Mouse (Mus musculus) midbrain, embryonic 13.5 days (tissue): ENCODE data around the gene Cfap97d2. TPM values are rescaled to one million over a fixed set of nuclear protein-coding genes. Genes with fewer than 3 reads are reported as not detected.
A peak's percentile ranks its signal among the peaks of the same experiment; 100 is the strongest.

Source experiments
- ATAC-seq: fragments of 200-750 bp; cut with Nextera tagmentation; 2 replicates; pipeline ENCODE4 v1.8.0; 2017; ENCODE audit warnings: mild to moderate bottlenecking, moderate TSS enrichment, moderate library complexity
- H3K27ac ChIP-seq: fragments of 300-500 bp; sonication (generic); 2 replicates; pipeline ENCODE4 v1.5.1; 2015; ENCODE audit warnings: inconsistent platforms, mild to moderate bottlenecking, moderate library complexity
- H3K27me3 ChIP-seq: fragments of 300-500 bp; sonication (generic); 2 replicates; pipeline ENCODE4 v1.6.1; 2015; ENCODE audit warnings: mild to moderate bottlenecking, inconsistent platforms
- H3K36me3 ChIP-seq: fragments of 300-500 bp; sonication (generic); 2 replicates; pipeline ENCODE4 v1.6.1; 2015; ENCODE audit warnings: mild to moderate bottlenecking, inconsistent platforms
- H3K4me1 ChIP-seq: fragments of 300-500 bp; sonication (generic); replicated peaks from 2 replicates; pipeline ENCODE4 v1.6.1; 2015; ENCODE audit warnings: inconsistent platforms
- H3K4me2 ChIP-seq: fragments of 300-500 bp; sonication (generic); replicated peaks from 2 replicates; pipeline ENCODE4 v1.6.1; 2015; ENCODE audit warnings: moderate library complexity, mild to moderate bottlenecking, inconsistent platforms
- H3K4me3 ChIP-seq: fragments of 300-500 bp; sonication (generic); replicated peaks from 2 replicates; pipeline ENCODE4 v1.5.1; 2015; ENCODE audit warnings: mild to moderate bottlenecking, inconsistent platforms
- H3K9ac ChIP-seq: fragments of 300-500 bp; sonication (generic); replicated peaks from 2 replicates; pipeline ENCODE4 v1.6.1; 2015; ENCODE audit warnings: mild to moderate bottlenecking, inconsistent platforms
- H3K9me3 ChIP-seq: fragments of 300-500 bp; sonication (generic); 2 replicates; pipeline ENCODE4 v1.6.1; 2016; ENCODE audit warnings: mild to moderate bottlenecking, inconsistent platforms
- WGBS: fragments of 180-500 bp; shearing (Covaris S2); methylation state at CpG from one replicate; pipeline ENCODE4 v1.1.7; 2015; 5-methylcytosine and 5-hydroxymethylcytosine counted together
- polyA plus RNA-seq: library from polyadenylated mRNA; unstranded; fragments of >200 nt; fragmentation: Nextera tagmentation; extraction: Ambion mirVana; gene quantifications from 2 replicates; pipeline ENCODE4 v1.2.1, GENCODE M21; 2015

Cfap97d2 gene
- polyA plus RNA-seq, 1 experiment from 2014 or later, result 2.2 TPM

DNA sequence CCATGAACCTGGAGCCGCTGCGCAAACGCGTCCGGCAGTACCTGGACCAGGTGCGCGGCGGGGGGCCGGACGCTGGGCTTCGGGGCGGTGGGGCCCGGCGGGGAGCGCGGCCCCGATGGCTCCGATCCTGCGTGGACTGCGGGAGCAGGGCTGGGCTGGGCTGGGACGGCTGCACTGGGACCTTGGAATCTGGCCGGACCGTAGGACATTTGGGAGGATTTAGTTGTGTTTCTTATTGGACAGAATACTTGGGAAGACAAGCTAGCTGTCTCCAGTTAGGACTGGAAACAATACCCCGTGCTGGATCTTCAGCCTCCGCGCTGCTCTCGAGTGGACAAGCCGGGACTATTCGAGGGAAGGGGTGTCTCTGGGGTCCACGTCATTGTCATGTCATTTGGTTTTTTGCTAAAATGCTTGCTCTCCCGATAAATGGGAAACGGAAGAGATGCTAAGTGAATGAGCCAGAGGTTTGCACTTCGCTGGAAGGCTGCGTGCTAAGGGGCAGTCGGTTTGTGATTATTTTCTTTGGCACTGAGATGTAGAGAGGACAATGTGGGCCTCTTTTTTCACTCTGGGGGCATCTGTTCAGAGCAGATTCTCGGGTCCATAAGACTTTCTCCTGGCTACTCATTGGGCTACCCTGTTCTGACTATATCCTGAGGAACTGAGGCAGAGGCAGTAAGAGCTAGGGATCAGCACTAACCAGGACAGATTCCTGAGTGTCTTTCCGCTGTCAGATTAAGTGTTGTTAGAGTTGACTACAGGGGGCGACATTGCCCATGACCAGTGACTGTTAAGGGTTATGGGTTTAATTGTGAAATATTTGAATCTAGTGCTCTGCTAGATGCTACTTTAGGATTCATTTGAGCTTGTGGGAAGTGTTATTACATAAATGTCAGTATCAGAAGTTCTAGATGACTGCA, 52.4 kb downstream of the Cfap97d2 start:
- Histone ChIP-seq H3K27me3 (no peaks in the 10 kb centered on the region), H3K4me3 (peak overlapping the region; percentile 99), H3K27ac (peak overlapping the region; percentile 80), H3K9ac (peak overlapping the region; percentile 96), H3K9me3 (peaks cover 3% of the 10 kb centered on the region; the same call in 1 of the 2 replicates), H3K4me1 (peaks cover 25% of the 10 kb centered on the region), H3K4me2 (peak overlapping the region; percentile 82), H3K36me3 (peaks cover 19% of the 10 kb centered on the region)
- peak; percentile 87 for ATAC-seq
- WGBS, result under 1% methylated on average over 34 of the region's 38 CpGs

DNA sequence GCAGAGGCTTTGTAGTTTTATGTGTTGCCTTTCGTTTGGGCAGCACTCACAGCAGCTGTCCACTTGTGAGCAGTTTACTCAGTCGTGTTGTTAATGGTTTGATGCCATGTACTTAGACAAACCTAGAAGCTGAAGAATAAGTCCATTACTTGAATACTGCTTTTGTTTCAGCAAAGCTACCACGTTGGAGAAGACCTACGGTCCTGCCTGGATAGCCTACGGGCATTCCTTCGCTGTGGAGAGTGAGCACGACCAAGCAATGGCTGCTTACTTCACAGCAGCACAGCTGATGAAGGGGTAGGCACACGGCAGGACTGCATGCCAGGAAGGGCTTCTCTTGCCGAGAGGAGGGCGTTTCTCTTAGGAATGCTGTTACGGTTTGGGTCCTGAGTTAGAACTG, 63.5 kb downstream of the Cfap97d2 start:
- Histone ChIP-seq H3K27ac (no peak overlapping the region), H3K4me1 (no peaks in the 10 kb centered on the region), H3K4me3 (no peak overlapping the region), H3K4me2 (no peak overlapping the region), H3K9ac (no peak overlapping the region), H3K36me3 (peaks cover 91% of the 10 kb centered on the region), H3K27me3 (no peaks in the 10 kb centered on the region), H3K9me3 (no peaks in the 10 kb centered on the region)
- no peak for ATAC-seq
- 88% methylated on average over 11 of the region's 11 CpGs for WGBS

DNA sequence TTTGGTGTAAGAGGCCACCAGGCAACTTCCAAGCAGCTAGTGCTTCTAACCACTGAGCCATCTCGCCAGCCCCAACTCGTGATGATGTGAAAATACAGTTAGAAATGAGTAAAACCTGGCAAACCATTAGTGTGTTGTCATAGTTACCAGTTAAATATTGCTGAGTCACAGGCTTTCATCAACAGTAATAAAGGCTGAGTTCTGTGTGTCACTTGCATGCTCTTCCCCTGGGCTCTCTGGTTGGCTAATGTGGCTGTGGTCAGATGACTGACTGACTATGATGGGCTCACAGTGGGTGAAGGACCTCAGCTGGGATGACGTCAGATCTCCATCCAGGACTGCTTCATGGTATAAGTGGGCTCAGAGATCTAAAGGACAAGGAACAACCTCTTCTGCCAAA, 74.8 kb downstream of the Cfap97d2 start:
- peaks cover 64% of the 10 kb centered on the region for H3K36me3 ChIP-seq
- no peak for ATAC-seq

DNA sequence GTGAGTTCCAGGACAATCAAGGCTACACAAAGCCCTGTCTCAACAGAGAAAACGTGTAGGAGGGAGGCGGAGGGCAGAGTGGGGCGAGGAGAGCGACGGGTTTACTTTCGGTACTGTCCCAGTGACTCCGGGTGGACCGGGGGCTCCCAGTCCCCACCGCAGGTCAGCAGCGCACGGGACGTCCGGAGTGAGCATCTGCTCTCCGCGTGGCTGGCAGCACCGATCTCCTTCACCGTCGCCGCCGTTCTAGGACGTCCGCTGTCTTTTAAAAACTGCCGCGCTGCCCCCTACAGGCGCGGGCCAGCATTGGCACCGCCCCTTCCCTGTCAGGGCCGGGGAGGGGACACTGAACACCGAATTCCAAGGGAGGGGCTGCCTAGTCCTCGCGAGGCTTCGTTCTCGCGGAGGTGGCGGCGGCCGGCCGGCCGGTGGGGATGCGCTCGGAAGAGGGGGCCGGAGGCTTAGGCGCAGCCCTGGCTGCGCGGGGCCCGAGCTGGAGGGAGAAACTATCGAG, 79.6 kb downstream of the Cfap97d2 start, which contains the start of gene Upf3a:
Gene Upf3a, plus strand, starts transcription at position 366 of the 514 bp plus-strand sequence.
- peaks cover 47% of the 10 kb centered on the region for H3K36me3 ChIP-seq
- peak; percentile 92 for ATAC-seq
- peak within 1 kb of the TSS; percentile 99 for H3K27ac ChIP-seq
- peak within 1 kb of the TSS; percentile 66 for H3K4me3 ChIP-seq
- H3K4me2 ChIP-seq, result peak within 1 kb of the TSS; percentile 82
- H3K9me3 ChIP-seq, result no peaks in the 10 kb centered on the region
- H3K9ac ChIP-seq, result peak within 1 kb of the TSS; percentile 92
- H3K4me1 ChIP-seq, result peaks cover 15% of the 10 kb centered on the region
- under 1% methylated on average over 47 of the region's 47 CpGs for WGBS
- H3K27me3 ChIP-seq, result no peaks in the 10 kb centered on the region

More for the DNA sequence above, 74.8 kb downstream of the Cfap97d2 start:
- peaks cover 8% of the 10 kb centered on the region for H3K4me1 ChIP-seq
- no peaks in the 10 kb centered on the region for H3K27me3 ChIP-seq
- no peak overlapping the region for H3K4me3 ChIP-seq
- H3K9ac ChIP-seq, result no peak overlapping the region
- no peak overlapping the region for H3K27ac ChIP-seq
- 90% methylated on average over 3 of the region's 3 CpGs for WGBS
- no peak overlapping the region for H3K4me2 ChIP-seq
- H3K9me3 ChIP-seq, result no peaks in the 10 kb centered on the region

DNA sequence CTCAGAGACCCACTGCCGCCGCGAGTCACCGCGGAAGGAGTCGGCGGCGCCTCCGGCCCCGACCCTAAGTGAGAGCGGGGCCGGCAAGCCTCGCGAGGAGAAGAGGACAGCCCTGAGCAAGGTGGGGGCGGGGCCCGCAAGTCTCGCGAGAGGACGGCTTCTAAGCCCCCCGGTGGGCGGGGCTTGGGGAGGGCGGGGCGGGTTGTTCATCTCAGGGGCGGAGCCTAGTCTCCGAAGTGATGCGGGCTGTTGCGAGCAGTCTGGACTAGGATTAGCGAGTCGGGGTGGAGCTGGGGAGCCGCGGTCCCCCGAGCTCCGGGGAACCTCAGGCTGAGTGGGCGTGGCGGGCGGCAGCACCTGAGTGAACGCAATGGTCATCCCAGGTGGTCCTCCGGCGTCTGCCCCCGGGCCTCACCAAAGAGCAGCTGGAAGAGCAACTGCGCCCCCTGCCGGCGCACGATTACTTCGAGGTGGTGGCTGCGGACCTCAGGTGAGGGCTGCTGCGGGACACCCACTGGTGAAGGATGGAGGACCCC, 80.1 kb downstream of the Cfap97d2 start:
- Histone ChIP-seq H3K4me3 (peak overlapping the region; percentile 66), H3K4me2 (peak overlapping the region; percentile 82), H3K27me3 (no peaks in the 10 kb centered on the region), H3K9ac (peak overlapping the region; percentile 92), H3K27ac (peak overlapping the region; percentile 99), H3K36me3 (peaks cover 41% of the 10 kb centered on the region), H3K9me3 (no peaks in the 10 kb centered on the region), H3K4me1 (peaks cover 15% of the 10 kb centered on the region)
- peak; percentile 96 for ATAC-seq
- WGBS, result under 1% methylated on average over 47 of the region's 47 CpGs

DNA sequence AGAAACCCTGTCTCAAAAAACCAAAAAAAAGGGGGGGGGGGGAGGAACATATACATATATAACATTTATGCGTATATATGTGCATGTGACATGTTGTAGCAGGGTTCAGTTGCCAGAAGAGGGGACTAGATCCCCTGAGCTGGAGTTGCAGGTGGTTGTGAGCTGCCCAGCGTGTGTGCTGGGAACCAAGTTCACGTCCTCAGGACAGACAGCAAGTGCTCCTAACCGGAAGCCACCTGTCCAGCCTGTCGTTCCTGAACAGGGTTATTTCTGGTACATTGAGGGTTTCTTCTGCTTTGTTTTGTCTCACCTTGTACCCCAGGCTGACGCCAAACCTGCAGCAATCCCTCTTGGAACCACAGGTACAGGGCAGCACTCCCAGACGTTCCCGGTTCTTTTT, 83.9 kb downstream of the Cfap97d2 start:
- Histone ChIP-seq H3K4me3 (no peak overlapping the region), H3K9ac (no peak overlapping the region), H3K4me2 (no peak overlapping the region), H3K9me3 (no peaks in the 10 kb centered on the region), H3K4me1 (peaks cover 12% of the 10 kb centered on the region), H3K27ac (no peak overlapping the region), H3K27me3 (no peaks in the 10 kb centered on the region), H3K36me3 (peaks cover 50% of the 10 kb centered on the region)
- WGBS, result 98% methylated on average over 8 of the region's 8 CpGs
- no peak for ATAC-seq

Other genes starting within 250 kb of the Cfap97d2 start
- gene Gas6, start 211.4 kb upstream of the Cfap97d2 start, polyA plus RNA-seq, result 13.8 and 15.9 TPM in 2 replicates
- gene 1700029H14Rik, start 143.4 kb upstream of the Cfap97d2 start, polyA plus RNA-seq, result not detected in 2 replicates
- 20.6 and 21.7 TPM in 2 replicates for gene Rasa3, start 28.3 kb upstream of the Cfap97d2 start, polyA plus RNA-seq
- 193 and 199 TPM in 2 replicates for gene Cdc16, start 51.8 kb downstream of the Cfap97d2 start, polyA plus RNA-seq
- 41.9 and 42.7 TPM in 2 replicates for gene Upf3a, start 79.7 kb downstream of the Cfap97d2 start, polyA plus RNA-seq
- gene AF366264, start 132.5 kb downstream of the Cfap97d2 start, polyA plus RNA-seq, result not detected in 2 replicates
- 47.0 and 51.2 TPM in 2 replicates for gene Champ1, start 163.8 kb downstream of the Cfap97d2 start, polyA plus RNA-seq
- 115 and 120 TPM in 2 replicates for gene Coprs, start 184.4 kb downstream of the Cfap97d2 start, polyA plus RNA-seq